In the genomic region with DNA sequence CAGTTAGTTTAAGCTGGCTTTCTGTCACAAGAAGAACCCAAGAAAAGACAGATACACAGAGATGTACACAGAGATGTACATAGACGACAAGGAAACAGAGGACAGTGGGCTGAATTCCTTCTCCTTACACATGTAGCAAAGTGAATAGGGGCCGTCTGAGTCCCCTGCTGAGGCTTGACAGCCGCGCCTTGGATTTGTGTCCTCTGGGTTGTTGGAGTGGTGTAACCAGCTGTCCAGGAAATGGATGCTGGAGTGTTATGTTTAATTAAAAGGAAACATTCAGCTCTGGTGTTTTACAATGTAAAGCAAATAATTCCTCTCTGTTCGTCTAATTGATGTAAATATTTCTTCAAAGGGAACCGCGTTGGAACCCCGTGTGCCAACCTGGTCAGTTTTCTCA, we compare ENCODE assay signal across 7 mouse cellular contexts. TPM values are rescaled to one million over a fixed set of nuclear protein-coding genes. Genes with fewer than 3 reads are reported as not detected.
DNase-seq lines count a peak whose midpoint lies in the region; ATAC-seq and TF ChIP-seq lines count a peak whose summit lies in the region.

No protein-coding gene starts in this region.

- H3K4me2 ChIP-seq in lung, embryonic 16.5 days (ENCODE audit: low read depth, low read length) = peak overlapping the region; percentile 76
- H3K4me2 ChIP-seq in limb, embryonic 11.5 days (ENCODE audit: low read depth, severe bottlenecking) = peak overlapping the region; percentile 76

- TF ChIP-seq POLR2A in small intestine, adult 2 months (IDR thresholded peaks at IDR 0.05; ENCODE audit: low read depth, low read length) = no peak

- no peak for TF ChIP-seq CTCF in small intestine, adult 2 months (IDR thresholded peaks at IDR 0.05; ENCODE audit: extremely low read depth, insufficient read length, insufficient replicate concordance, low read depth, low read length)

- ATAC-seq in lung, embryonic 16.5 days (ENCODE audit: low read depth) = no peak
- ATAC-seq in limb, embryonic 11.5 days (ENCODE audit: insufficient number of reproducible peaks, low FRiP score, low TSS enrichment, low read depth) = no peak
- ATAC-seq in granulocyte monocyte progenitor cell, adult 5-6 weeks (replicated peaks; ENCODE audit: poor library complexity, severe bottlenecking) = no peak

- peak overlapping the region; percentile 88 for H3K27ac ChIP-seq in lung, embryonic 16.5 days (ENCODE audit: low read length)
- peak overlapping the region; percentile 88; the same call in 1 of the 2 replicates for H3K27ac ChIP-seq in forebrain, embryonic 10.5 days
- H3K27ac ChIP-seq in limb, embryonic 11.5 days (replicated peaks; ENCODE audit: low read depth, low read length) = no peak overlapping the region
- no peak overlapping the region for H3K27ac ChIP-seq in small intestine, adult 2 months (ENCODE audit: insufficient read depth, low read depth, low read length)

- H3K27me3 ChIP-seq in lung, embryonic 16.5 days (ENCODE audit: control insufficient read depth, insufficient read depth, low read depth, low read length) = no peaks in the 10 kb centered on the region
- peaks cover 61% of the 10 kb centered on the region for H3K27me3 ChIP-seq in forebrain, embryonic 10.5 days (ENCODE audit: poor library complexity, severe bottlenecking)
- no peaks in the 10 kb centered on the region for H3K27me3 ChIP-seq in limb, embryonic 11.5 days (ENCODE audit: control insufficient read depth, insufficient read depth, low read length)
- no peaks in the 10 kb centered on the region for H3K27me3 ChIP-seq in small intestine, adult 2 months (ENCODE audit: control insufficient read depth, insufficient read depth, low read length)

- peaks cover 61% of the 10 kb centered on the region for H3K4me1 ChIP-seq in lung, embryonic 16.5 days (replicated peaks; ENCODE audit: control insufficient read depth, insufficient read depth, low read length)
- H3K4me1 ChIP-seq in forebrain, embryonic 10.5 days = peaks cover 82% of the 10 kb centered on the region
- peaks cover 34% of the 10 kb centered on the region for H3K4me1 ChIP-seq in limb, embryonic 11.5 days (ENCODE audit: control insufficient read depth, insufficient read depth, low read length)
- H3K4me1 ChIP-seq in small intestine, adult 2 months (ENCODE audit: control insufficient read depth, insufficient read depth, insufficient read length, low read length) = peaks cover 29% of the 10 kb centered on the region

- no peaks in the 10 kb centered on the region for H3K36me3 ChIP-seq in lung, embryonic 16.5 days (ENCODE audit: control insufficient read depth, insufficient read depth, low read length)
- no peaks in the 10 kb centered on the region for H3K36me3 ChIP-seq in forebrain, embryonic 10.5 days (replicated peaks)
- H3K36me3 ChIP-seq in limb, embryonic 11.5 days (ENCODE audit: control insufficient read depth, insufficient read depth, low read length) = no peaks in the 10 kb centered on the region
- no peaks in the 10 kb centered on the region for H3K36me3 ChIP-seq in small intestine, adult 2 months (ENCODE audit: control insufficient read depth, insufficient read depth, low read length)

- no peaks in the 10 kb centered on the region for H3K9me3 ChIP-seq in lung, embryonic 16.5 days (ENCODE audit: control insufficient read depth, low read length)
- H3K9me3 ChIP-seq in forebrain, embryonic 10.5 days = no peaks in the 10 kb centered on the region
- no peaks in the 10 kb centered on the region for H3K9me3 ChIP-seq in limb, embryonic 11.5 days (ENCODE audit: control insufficient read depth, low read length)

- peak overlapping the region; percentile 71 for H3K9ac ChIP-seq in lung, embryonic 16.5 days (ENCODE audit: low read length)
- H3K9ac ChIP-seq in limb, embryonic 11.5 days (ENCODE audit: low read length) = no peak overlapping the region

- WGBS in lung, embryonic 16.5 days = 4% methylated on average over 8 of the region's 8 CpGs
- 7% methylated on average over 8 of the region's 8 CpGs for WGBS in forebrain, embryonic 10.5 days
- 6% methylated on average over 8 of the region's 8 CpGs for WGBS in limb, embryonic 11.5 days
- WGBS in small intestine, adult 2 months = 13% methylated on average over 8 of the region's 8 CpGs

- H3K4me3 ChIP-seq in lung, embryonic 16.5 days (ENCODE audit: low read length) = peak overlapping the region; percentile 72
- H3K4me3 ChIP-seq in forebrain, embryonic 10.5 days = peak overlapping the region; percentile 73
- H3K4me3 ChIP-seq in limb, embryonic 11.5 days (ENCODE audit: low read depth, low read length) = peak overlapping the region; percentile 69
- peak overlapping the region; percentile 77 for H3K4me3 ChIP-seq in small intestine, adult 2 months (ENCODE audit: low read depth, low read length)

- no peak for DNase-seq in lung, postnatal 14 days
- no peak for DNase-seq in forebrain, embryonic 10.5 days (ENCODE audit: extremely low spot score, low spot score)
- no peak for DNase-seq in limb, embryonic 11.5 days (ENCODE audit: low spot score)
- DNase-seq in ovary, postnatal 10 days (ENCODE audit: low spot score) = no peak

RNA-seq across cellular contexts. Expression of a gene that starts 0.8 kb away (rescaled TPM):
- 31.7 and 35.6 TPM in 2 replicates for polyA plus RNA-seq in lung, embryonic 16.5 days (2015; fragmentation: Nextera tagmentation; extraction: Ambion mirVana)
- polyA plus RNA-seq in forebrain, embryonic 10.5 days (2016; fragmentation: Nextera tagmentation; extraction: Ambion mirVana) = 9.6 and 11.1 TPM in 2 replicates
- polyA plus RNA-seq in limb, embryonic 11.5 days (2014; fragmentation: Nextera tagmentation; extraction: Ambion mirVana) = 14.8 and 17.7 TPM in 2 replicates
- 10.7 and 12.7 TPM in 2 replicates for polyA plus RNA-seq in small intestine, adult 2 months (2012; rRNA removed)
- 8.0 and 10.6 TPM in 2 replicates for total RNA-seq in granulocyte monocyte progenitor cell, adult 5-6 weeks (2014; fragmentation: Nextera tagmentation)
- total RNA-seq in granulocyte monocyte progenitor cell, adult 5-6 weeks (2017) = 5.9 and 23.5 TPM in 2 replicates

RNA-seq across cellular contexts. Expression of a gene that starts 28.6 kb away (rescaled TPM):
- 90.3 and 92.6 TPM in 2 replicates for polyA plus RNA-seq in lung, embryonic 16.5 days (2015; fragmentation: Nextera tagmentation; extraction: Ambion mirVana)
- polyA plus RNA-seq in forebrain, embryonic 10.5 days (2016; fragmentation: Nextera tagmentation; extraction: Ambion mirVana) = 114 and 124 TPM in 2 replicates
- polyA plus RNA-seq in limb, embryonic 11.5 days (2014; fragmentation: Nextera tagmentation; extraction: Ambion mirVana) = 101 and 109 TPM in 2 replicates
- polyA plus RNA-seq in small intestine, adult 2 months (2012; rRNA removed) = 69.0 and 137 TPM in 2 replicates
- total RNA-seq in granulocyte monocyte progenitor cell, adult 5-6 weeks (2014; fragmentation: Nextera tagmentation) = 15.9 and 18.0 TPM in 2 replicates
- 60.8 and 73.0 TPM in 2 replicates for total RNA-seq in granulocyte monocyte progenitor cell, adult 5-6 weeks (2017)

Comparison
In these comparisons a context has a peak if more than half of its experiments do, and no peak if none do; other contexts are left out.
1. H3K27ac ChIP-seq: peak in lung, embryonic 16.5 days (single experiment) and forebrain, embryonic 10.5 days (single experiment); none in limb, embryonic 11.5 days (single experiment) and small intestine, adult 2 months (single experiment).
2. Peak in every context shown above with its lines, with median percentiles within 50 percentile points of each other: H3K4me3 ChIP-seq.